Mouse (Mus musculus): Measurements from ENCODE around the gene Igsf3.
"Not testable (repeated sequence)": the region's sequence is repeated elsewhere in the genome, so short reads cannot be mapped to it uniquely, and the experiment has no call there.

- TF ChIP-seq POLR2A (IDR thresholded peaks at IDR 0.05; ENCODE audit: low read depth, low read length); CTCF (conservative IDR thresholded peaks at IDR 0.05; ENCODE audit: insufficient read depth, insufficient read length, low read depth, low read length): not testable (repeated sequence)
Measured at GRCm38 (mm10) chr3:101413013-101413412, 36.1 kb downstream of the Igsf3 start.
